In genomic region chr11:5091706-5092105, GRCm38 (mm10) we compare ENCODE assay signal across 10 mouse cellular contexts. TPM values are rescaled to one million over a fixed set of nuclear protein-coding genes. Genes with fewer than 3 reads are reported as not detected.
DNase-seq lines count a peak whose midpoint lies in the region; ATAC-seq and TF ChIP-seq lines count a peak whose summit lies in the region.
"Had no signal": no experiment of that assay in that cellular context is flagged by ENCODE, and none has a peak within 500 bp of the region (broad histone marks: within the 10 kb centered on the region; RNA-seq: fewer than 3 reads in every experiment).

No protein-coding gene starts in this region.

- TF ChIP-seq POLR2A in small intestine, adult 2 months (IDR thresholded peaks at IDR 0.05; ENCODE audit: low read depth, low read length) = no peak

- TF ChIP-seq EP300 in heart, postnatal 0 days (IDR thresholded peaks at IDR 0.05; ENCODE audit: low read depth) = no peak
- no peak for TF ChIP-seq EP300 in lung, postnatal 0 days (IDR thresholded peaks at IDR 0.05)

- no peak for DNase-seq in heart, postnatal 0 days (ENCODE audit: low spot score)
- no peak for DNase-seq in heart, embryonic 10.5 days (ENCODE audit: low spot score)
- peak; percentile 42 for DNase-seq in lung, postnatal 0 days (ENCODE audit: low spot score)
- DNase-seq in lung, adult 18-20 months = no peak
- DNase-seq in embryonic facial prominence, embryonic 14.5 days (ENCODE audit: low spot score) = peak; percentile 36
- no peak for DNase-seq in adrenal gland, postnatal 14 days
- DNase-seq in thymus, postnatal 14 days = no peak

- H3K9me3 ChIP-seq in heart, postnatal 0 days (replicated peaks; ENCODE audit: control insufficient read depth, low read length) = no peaks in the 10 kb centered on the region
- H3K9me3 ChIP-seq in heart, embryonic 10.5 days = no peaks in the 10 kb centered on the region
- H3K9me3 ChIP-seq in lung, postnatal 0 days (ENCODE audit: low read length) = no peaks in the 10 kb centered on the region
- H3K9me3 ChIP-seq in embryonic facial prominence, embryonic 14.5 days (ENCODE audit: control insufficient read depth, low read length) = no peaks in the 10 kb centered on the region
- H3K9me3 ChIP-seq: G1E; lung, embryonic 15.5 days had no signal

- peaks cover 59% of the 10 kb centered on the region for H3K36me3 ChIP-seq in heart, postnatal 0 days (replicated peaks; ENCODE audit: control insufficient read depth, insufficient read depth, low read length)
- peaks cover 75% of the 10 kb centered on the region for H3K36me3 ChIP-seq in heart, embryonic 10.5 days
- peaks cover 27% of the 10 kb centered on the region for H3K36me3 ChIP-seq in lung, postnatal 0 days (ENCODE audit: insufficient read depth, low read length)
- H3K36me3 ChIP-seq in embryonic facial prominence, embryonic 14.5 days (ENCODE audit: control insufficient read depth, insufficient read depth, low read length) = peaks cover 67% of the 10 kb centered on the region
- peaks cover 42% of the 10 kb centered on the region for H3K36me3 ChIP-seq in small intestine, adult 2 months (ENCODE audit: control insufficient read depth, insufficient read depth, low read length)

- H3K4me2 ChIP-seq in heart, postnatal 0 days (ENCODE audit: low read depth, low read length) = no peak overlapping the region
- H3K4me2 ChIP-seq in lung, postnatal 0 days (replicated peaks; ENCODE audit: low read depth, low read length) = no peak overlapping the region
- no peak overlapping the region for H3K4me2 ChIP-seq in embryonic facial prominence, embryonic 14.5 days (ENCODE audit: low read depth, low read length)
- H3K4me2 ChIP-seq: lung, embryonic 15.5 days had no signal

- H3K9ac ChIP-seq in heart, postnatal 0 days (replicated peaks; ENCODE audit: low read depth, low read length) = no peak overlapping the region
- no peak overlapping the region for H3K9ac ChIP-seq in lung, postnatal 0 days (replicated peaks; ENCODE audit: low read depth)
- no peak overlapping the region for H3K9ac ChIP-seq in embryonic facial prominence, embryonic 14.5 days (ENCODE audit: low read depth, low read length)
- H3K9ac ChIP-seq: lung, embryonic 15.5 days had no signal

- H3K27me3 ChIP-seq in heart, postnatal 0 days (ENCODE audit: control insufficient read depth, insufficient read depth, low read length) = no peaks in the 10 kb centered on the region
- no peaks in the 10 kb centered on the region for H3K27me3 ChIP-seq in heart, embryonic 10.5 days (ENCODE audit: insufficient read depth, poor library complexity, severe bottlenecking)
- H3K27me3 ChIP-seq in lung, postnatal 0 days (replicated peaks; ENCODE audit: insufficient read depth, low read length) = no peaks in the 10 kb centered on the region
- no peaks in the 10 kb centered on the region for H3K27me3 ChIP-seq in embryonic facial prominence, embryonic 14.5 days (replicated peaks; ENCODE audit: control insufficient read depth, insufficient read depth, low read length)
- no peaks in the 10 kb centered on the region for H3K27me3 ChIP-seq in small intestine, adult 2 months (ENCODE audit: control insufficient read depth, insufficient read depth, low read length)
- H3K27me3 ChIP-seq: lung, embryonic 15.5 days had no signal

- peaks cover 11% of the 10 kb centered on the region for H3K4me1 ChIP-seq in heart, postnatal 0 days (ENCODE audit: control insufficient read depth, insufficient read depth)
- H3K4me1 ChIP-seq in heart, embryonic 10.5 days = peaks cover 4% of the 10 kb centered on the region; the same call in 1 of the 2 replicates
- no peaks in the 10 kb centered on the region for H3K4me1 ChIP-seq in lung, postnatal 0 days (ENCODE audit: insufficient read depth, low read depth, low read length)
- peaks cover 9% of the 10 kb centered on the region for H3K4me1 ChIP-seq in embryonic facial prominence, embryonic 14.5 days (ENCODE audit: control insufficient read depth, insufficient read depth, low read length)
- H3K4me1 ChIP-seq in small intestine, adult 2 months (ENCODE audit: control insufficient read depth, insufficient read depth, insufficient read length, low read length) = no peaks in the 10 kb centered on the region

- H3K27ac ChIP-seq in heart, postnatal 0 days (ENCODE audit: low read depth) = no peak overlapping the region
- no peak overlapping the region for H3K27ac ChIP-seq in heart, embryonic 10.5 days
- H3K27ac ChIP-seq in lung, postnatal 0 days (ENCODE audit: low read length) = no peak overlapping the region
- H3K27ac ChIP-seq in embryonic facial prominence, embryonic 14.5 days (replicated peaks; ENCODE audit: low read depth, low read length) = no peak overlapping the region
- no peak overlapping the region for H3K27ac ChIP-seq in small intestine, adult 2 months (ENCODE audit: insufficient read depth, low read depth, low read length)
- H3K27ac ChIP-seq: lung, embryonic 15.5 days had no signal

- no peak overlapping the region for H3K4me3 ChIP-seq in heart, postnatal 0 days (ENCODE audit: low read depth, low read length)
- no peak overlapping the region for H3K4me3 ChIP-seq in heart, embryonic 10.5 days
- no peak overlapping the region for H3K4me3 ChIP-seq in lung, postnatal 0 days (ENCODE audit: low read depth, low read length)
- H3K4me3 ChIP-seq in embryonic facial prominence, embryonic 14.5 days (ENCODE audit: low read depth, low read length) = no peak overlapping the region
- no peak overlapping the region for H3K4me3 ChIP-seq in small intestine, adult 2 months (ENCODE audit: low read depth, low read length)
- H3K4me3 ChIP-seq: lung, embryonic 15.5 days had no signal

- 38% methylated on average over 2 of the region's 2 CpGs for whole genome bisulfite sequencing in heart, postnatal 0 days
- WGBS in heart, embryonic 10.5 days = 52% methylated on average over 2 of the region's 2 CpGs
- WGBS in lung, postnatal 0 days = 36% methylated on average over 2 of the region's 2 CpGs
- WGBS in embryonic facial prominence, embryonic 14.5 days = 40% methylated on average over 2 of the region's 2 CpGs
- WGBS in small intestine, adult 2 months = 30% methylated on average over 2 of the region's 2 CpGs

- ATAC-seq in heart, postnatal 0 days (ENCODE audit: insufficient read depth, low read depth) = 0 out of 2 replicates have a peak, but pooled peaks have one; percentile 49
- 0 out of 2 replicates have a peak, but pooled peaks have one; percentile 44 for ATAC-seq in lung, postnatal 0 days
- no peak for ATAC-seq in embryonic facial prominence, embryonic 14.5 days (ENCODE audit: low read depth)

- peak; percentile 35; the same call in 1 of the 2 replicates for TF ChIP-seq CTCF in heart, postnatal 0 days (IDR thresholded peaks at IDR 0.05; ENCODE audit: low read depth)
- TF ChIP-seq CTCF in lung, postnatal 0 days (IDR thresholded peaks at IDR 0.05) = peak; percentile 65
- peak; percentile 21; the same call in 1 of the 2 replicates for TF ChIP-seq CTCF in small intestine, adult 2 months (IDR thresholded peaks at IDR 0.05; ENCODE audit: extremely low read depth, insufficient read length, insufficient replicate concordance, low read depth, low read length)

RNA-seq across cellular contexts. Expression of gene Rhbdd3, which starts 7.0 kb away (rescaled TPM):
- total RNA-seq in heart, postnatal 0 days (2014; rRNA removed; ENCODE audit: low replicate concordance) = 17.9 and 50.4 TPM in 2 replicates
- 28.5 and 28.8 TPM in 2 replicates for polyA plus RNA-seq in heart, postnatal 0 days (2015; fragmentation: Nextera tagmentation; extraction: Ambion mirVana)
- 34.2 and 35.0 TPM in 2 replicates for polyA plus RNA-seq in heart, embryonic 10.5 days (2016; fragmentation: Nextera tagmentation; extraction: Ambion mirVana)
- 17.0 and 19.4 TPM in 2 replicates for polyA plus RNA-seq in lung, postnatal 0 days (2015; fragmentation: Nextera tagmentation; extraction: Ambion mirVana)
- 21.8 and 26.5 TPM in 2 replicates for polyA plus RNA-seq in embryonic facial prominence, embryonic 14.5 days (2014; fragmentation: Nextera tagmentation; extraction: Ambion mirVana)
- polyA plus RNA-seq in small intestine, adult 2 months (2012; rRNA removed) = 16.2 and 22.1 TPM in 2 replicates
- total RNA-seq in adrenal gland, postnatal 14 days (2021) = 18.3 and 19.0 TPM in 2 replicates

RNA-seq across cellular contexts. Expression of gene Ewsr1, which starts 7.4 kb away (rescaled TPM):
- total RNA-seq in heart, postnatal 0 days (2014; rRNA removed; ENCODE audit: low replicate concordance) = 213 and 286 TPM in 2 replicates
- polyA plus RNA-seq in heart, postnatal 0 days (2015; fragmentation: Nextera tagmentation; extraction: Ambion mirVana) = 204 and 238 TPM in 2 replicates
- polyA plus RNA-seq in heart, embryonic 10.5 days (2016; fragmentation: Nextera tagmentation; extraction: Ambion mirVana) = 569 and 680 TPM in 2 replicates
- 274 and 290 TPM in 2 replicates for polyA plus RNA-seq in lung, postnatal 0 days (2015; fragmentation: Nextera tagmentation; extraction: Ambion mirVana)
- 283 and 350 TPM in 2 replicates for polyA plus RNA-seq in embryonic facial prominence, embryonic 14.5 days (2014; fragmentation: Nextera tagmentation; extraction: Ambion mirVana)
- polyA plus RNA-seq in small intestine, adult 2 months (2012; rRNA removed) = 305 and 396 TPM in 2 replicates
- total RNA-seq in adrenal gland, postnatal 14 days (2021) = 297 and 324 TPM in 2 replicates

RNA-seq across cellular contexts. Expression of gene Gas2l1, which starts 26.6 kb away (rescaled TPM):
- 21.9 and 28.5 TPM in 2 replicates for total RNA-seq in heart, postnatal 0 days (2014; rRNA removed; ENCODE audit: low replicate concordance)
- polyA plus RNA-seq in heart, postnatal 0 days (2015; fragmentation: Nextera tagmentation; extraction: Ambion mirVana) = 11.5 and 12.0 TPM in 2 replicates
- polyA plus RNA-seq in heart, embryonic 10.5 days (2016; fragmentation: Nextera tagmentation; extraction: Ambion mirVana) = 27.0 and 34.4 TPM in 2 replicates
- polyA plus RNA-seq in lung, postnatal 0 days (2015; fragmentation: Nextera tagmentation; extraction: Ambion mirVana) = 31.2 and 33.3 TPM in 2 replicates
- polyA plus RNA-seq in embryonic facial prominence, embryonic 14.5 days (2014; fragmentation: Nextera tagmentation; extraction: Ambion mirVana) = 33.8 and 38.1 TPM in 2 replicates
- 46.7 and 123 TPM in 2 replicates for polyA plus RNA-seq in small intestine, adult 2 months (2012; rRNA removed)
- 34.5 and 35.0 TPM in 2 replicates for total RNA-seq in adrenal gland, postnatal 14 days (2021)

RNA-seq across cellular contexts. Expression of gene Rasl10a, which starts 33.8 kb away (rescaled TPM):
- 2.7 TPM in 1 of 2 replicates, not detected in the other for total RNA-seq in heart, postnatal 0 days (2014; rRNA removed; ENCODE audit: low replicate concordance)
- polyA plus RNA-seq in heart, postnatal 0 days (2015; fragmentation: Nextera tagmentation; extraction: Ambion mirVana) = 0.85 and 1.1 TPM in 2 replicates
- 1.1 and 1.4 TPM in 2 replicates for polyA plus RNA-seq in heart, embryonic 10.5 days (2016; fragmentation: Nextera tagmentation; extraction: Ambion mirVana)
- polyA plus RNA-seq in lung, postnatal 0 days (2015; fragmentation: Nextera tagmentation; extraction: Ambion mirVana) = 2.3 and 2.5 TPM in 2 replicates
- 3.8 and 4.8 TPM in 2 replicates for polyA plus RNA-seq in embryonic facial prominence, embryonic 14.5 days (2014; fragmentation: Nextera tagmentation; extraction: Ambion mirVana)
- polyA plus RNA-seq in small intestine, adult 2 months (2012; rRNA removed) = 0.53 and 1.2 TPM in 2 replicates
- 0.30 and 0.34 TPM in 2 replicates for total RNA-seq in adrenal gland, postnatal 14 days (2021)

Comparison
In these comparisons a context has a peak if more than half of its experiments do, and no peak if none do; other contexts are left out.
1. DNase-seq: peak in lung, postnatal 0 days (single experiment) and embryonic facial prominence, embryonic 14.5 days (single experiment); none in heart, postnatal 0 days (single experiment), heart, embryonic 10.5 days (single experiment), lung, adult 18-20 months (0 of 2), adrenal gland, postnatal 14 days (single experiment) and thymus, postnatal 14 days (single experiment).
2. Peak in every context shown above with its lines, with median percentiles within 50 percentile points of each other: CTCF ChIP-seq.